Mouse (Mus musculus) kidney, postnatal 0 days (tissue): ENCODE results near the gene Ints7. TPM values are rescaled to one million over a fixed set of nuclear protein-coding genes. Genes with fewer than 3 reads are reported as not detected.

Source experiments
- ATAC-seq: fragments of 200-750 bp; cut with Nextera tagmentation; replicated peaks from 2 replicates; pipeline ENCODE4 v1.8.0; 2017; ENCODE audit warnings: low read depth, moderate number of reproducible peaks, moderate TSS enrichment, moderate library complexity; ENCODE audit not compliant: low FRiP score
- DNase-seq: peaks from one replicate; pipeline ENCODE4 v3.0.0-alpha.2; 2016; ENCODE audit warnings: low spot score
- H3K27ac ChIP-seq: fragments of 300-500 bp; sonication (generic); 2 replicates; pipeline ENCODE4 v1.5.1; 2014; ENCODE audit warnings: mild to moderate bottlenecking
- H3K27me3 ChIP-seq: fragments of 300-500 bp; sonication (generic); 2 replicates; pipeline ENCODE4 v1.6.1; 2014; ENCODE audit warnings: low read length, mixed read lengths; ENCODE audit not compliant: insufficient read depth
- H3K36me3 ChIP-seq: fragments of 300-500 bp; sonication (generic); 2 replicates; pipeline ENCODE4 v1.6.1; 2014; ENCODE audit warnings: low read length, mixed read lengths; ENCODE audit not compliant: insufficient read depth
- H3K4me1 ChIP-seq: fragments of 300-500 bp; sonication (generic); replicated peaks from 2 replicates; pipeline ENCODE4 v1.6.1; 2014; ENCODE audit warnings: antibody characterized with exemption, low read length, mixed read lengths; ENCODE audit not compliant: insufficient read depth
- H3K4me2 ChIP-seq: fragments of 300-500 bp; sonication (generic); 2 replicates; pipeline ENCODE4 v1.6.1; 2014; ENCODE audit warnings: mild to moderate bottlenecking, low read length, moderate library complexity, mixed read lengths
- H3K4me3 ChIP-seq: fragments of 300-500 bp; sonication (generic); replicated peaks from 2 replicates; pipeline ENCODE4 v1.5.1; 2014; ENCODE audit warnings: low read depth, low read length
- H3K9ac ChIP-seq: fragments of 300-500 bp; sonication (generic); 2 replicates; pipeline ENCODE4 v1.6.1; 2014; ENCODE audit warnings: low read depth, low read length
- H3K9me3 ChIP-seq: fragments of 300-500 bp; sonication (generic); replicated peaks from 2 replicates; pipeline ENCODE4 v1.6.1; 2016; ENCODE audit warnings: low read length, inconsistent platforms, mixed read lengths
- CTCF ChIP-seq: IDR thresholded peaks from 2 replicates; pipeline ENCODE4 v1.5.1; 2016; ENCODE audit warnings: antibody characterized with exemption, low read depth, mild to moderate bottlenecking, moderate library complexity
- WGBS: fragments of 180-500 bp; shearing (Covaris S2); extraction: QIAGEN DNeasy Blood & Tissue Kit; methylation state at CpG from one replicate; pipeline ENCODE4 v1.1.7; 2014; 5-methylcytosine and 5-hydroxymethylcytosine counted together
- polyA plus RNA-seq: library from polyadenylated mRNA; unstranded; fragments of >200 nt; fragmentation: Nextera tagmentation; extraction: Ambion mirVana; gene quantifications from 2 replicates; pipeline ENCODE4 v1.2.1, GENCODE M21; 2015

Ints7 gene
- polyA plus RNA-seq, 1 experiment from 2014 or later = 31.7 TPM

DNA sequence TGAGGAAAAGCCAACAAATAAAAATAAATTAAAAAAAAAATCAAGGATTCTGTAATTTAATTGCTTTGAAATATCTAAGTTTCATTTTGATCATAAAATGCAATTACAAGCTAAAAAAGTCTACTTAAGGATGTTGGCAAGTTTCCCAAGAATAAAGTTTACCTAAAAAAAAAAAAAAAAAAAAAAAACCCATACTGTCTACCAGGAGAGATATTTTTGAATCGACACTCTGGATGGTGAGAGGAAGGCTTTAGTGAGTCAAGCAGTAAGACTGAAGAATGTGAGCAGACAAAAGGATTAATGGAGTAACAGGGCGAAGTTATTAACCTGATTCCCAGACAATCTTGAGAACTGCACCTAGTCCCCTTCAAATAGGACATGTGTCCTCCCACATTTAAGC, 35.1 kb upstream of the Ints7 start:
- Histone ChIP-seq H3K4me3 (no peak overlapping the region), H3K9ac (no peak overlapping the region), H3K4me2 (no peak overlapping the region), H3K27ac (no peak overlapping the region), H3K9me3 (no peaks in the 10 kb centered on the region), H3K27me3 (no peaks in the 10 kb centered on the region), H3K36me3 (peaks cover 10% of the 10 kb centered on the region; the same call in 1 of the 2 replicates), H3K4me1 (no peaks in the 10 kb centered on the region)
- DNase-seq = no peak
- WGBS = 84% methylated on average over 2 of the region's 2 CpGs
- no peak for ATAC-seq
- TF ChIP-seq CTCF = no peak

DNA sequence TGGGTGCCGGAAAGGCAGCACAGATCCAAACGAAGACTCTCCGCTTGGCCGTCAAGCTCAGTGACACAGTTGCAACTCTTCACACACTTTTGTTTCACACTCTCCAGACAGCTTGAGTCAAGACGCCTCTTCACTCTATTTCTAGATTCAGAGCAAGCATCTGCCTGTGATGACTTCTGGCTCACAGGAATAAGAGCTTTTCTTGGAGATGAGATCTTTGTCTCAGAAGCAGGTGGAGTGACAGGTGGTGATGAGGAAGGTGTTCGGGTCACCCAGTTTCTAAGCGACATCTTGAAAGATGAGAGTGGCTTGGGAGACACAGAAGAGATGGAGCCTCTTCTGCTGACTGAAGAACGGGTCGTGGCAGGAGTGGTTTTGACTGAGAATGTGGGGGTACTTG, 34.4 kb upstream of the Ints7 start:
- Histone ChIP-seq H3K27ac (no peak overlapping the region), H3K4me1 (no peaks in the 10 kb centered on the region), H3K4me3 (no peak overlapping the region), H3K36me3 (peaks cover 13% of the 10 kb centered on the region; the same call in 1 of the 2 replicates), H3K27me3 (no peaks in the 10 kb centered on the region), H3K4me2 (no peak overlapping the region), H3K9me3 (no peaks in the 10 kb centered on the region), H3K9ac (no peak overlapping the region)
- TF ChIP-seq CTCF = no peak
- WGBS = 91% methylated on average over 9 of the region's 9 CpGs
- ATAC-seq = no peak
- no peak for DNase-seq

DNA sequence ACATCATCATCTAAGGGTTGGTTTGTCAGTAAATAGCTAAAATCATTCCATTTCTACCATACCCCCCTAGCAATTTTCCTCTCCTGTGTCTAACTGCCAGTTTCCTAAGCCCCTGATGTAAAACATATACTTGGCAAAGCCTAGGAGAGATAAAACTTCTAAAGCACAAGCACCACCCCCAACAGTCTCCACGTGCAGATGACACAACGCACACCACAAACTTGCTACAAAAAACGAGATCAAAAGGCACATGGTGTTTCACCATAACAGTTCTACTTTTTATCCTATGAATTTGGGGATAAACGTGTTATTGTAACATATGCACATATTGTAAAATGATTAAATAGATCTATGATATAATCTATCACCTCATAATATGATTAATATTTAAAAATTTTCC, 33.8 kb upstream of the Ints7 start:
- Histone ChIP-seq H3K27me3 (no peaks in the 10 kb centered on the region), H3K27ac (no peak overlapping the region), H3K4me3 (no peak overlapping the region), H3K36me3 (peaks cover 17% of the 10 kb centered on the region; the same call in 1 of the 2 replicates), H3K9me3 (no peaks in the 10 kb centered on the region), H3K4me1 (no peaks in the 10 kb centered on the region), H3K9ac (no peak overlapping the region), H3K4me2 (no peak overlapping the region)
- ATAC-seq (no peak), DNase-seq (no peak)
- no peak for TF ChIP-seq CTCF
- 82% methylated on average over 4 of the region's 4 CpGs for WGBS

DNA sequence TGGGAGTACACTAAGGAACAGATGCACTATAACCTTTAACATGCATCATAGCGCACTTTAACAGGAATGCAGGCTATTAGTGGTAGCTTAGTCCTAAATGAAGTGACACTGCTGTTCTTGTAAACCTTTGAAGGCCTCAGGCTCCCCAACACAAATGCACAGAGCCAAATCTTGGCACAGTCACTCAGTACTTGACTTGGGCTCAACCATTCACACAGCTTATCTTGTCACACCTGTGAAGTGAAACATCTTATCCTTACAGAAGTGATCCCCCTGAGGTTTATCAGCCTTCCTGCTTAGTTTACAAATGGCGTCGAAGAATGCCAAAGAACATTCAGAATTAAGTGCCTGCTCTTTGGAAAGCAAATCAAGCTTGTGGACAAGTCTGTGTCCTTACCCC, 31.7 kb upstream of the Ints7 start:
- ATAC-seq = no peak
- H3K36me3 ChIP-seq = peaks cover 29% of the 10 kb centered on the region
- 89% methylated on average over 3 of the region's 3 CpGs for WGBS

DNA sequence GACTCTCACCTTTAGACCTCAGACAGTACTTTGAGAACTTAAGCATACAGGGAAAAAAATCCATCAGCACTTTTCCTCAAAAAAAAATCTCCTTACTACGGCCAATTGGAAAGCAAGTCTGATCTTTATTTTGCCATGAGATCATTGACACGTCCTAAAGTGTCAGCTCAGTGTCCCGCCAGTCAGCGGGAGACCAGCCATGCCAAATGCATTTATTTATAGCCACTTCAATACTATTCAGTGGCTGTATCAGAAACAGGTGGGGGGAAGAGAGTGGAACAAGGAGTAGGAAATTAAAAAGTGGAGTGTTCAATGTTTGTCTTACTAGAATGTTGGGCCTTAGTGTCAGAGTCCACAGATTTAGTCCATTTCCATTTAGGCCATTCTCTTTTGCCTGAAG, 24.6 kb upstream of the Ints7 start:
- Histone ChIP-seq H3K36me3 (peaks cover 20% of the 10 kb centered on the region), H3K4me3 (no peak overlapping the region), H3K9me3 (no peaks in the 10 kb centered on the region), H3K4me2 (no peak overlapping the region), H3K27ac (no peak overlapping the region), H3K4me1 (no peaks in the 10 kb centered on the region), H3K27me3 (no peaks in the 10 kb centered on the region), H3K9ac (no peak overlapping the region)
- no peak for TF ChIP-seq CTCF
- no peak for ATAC-seq
- no peak for DNase-seq
- WGBS = 90% methylated on average over 4 of the region's 4 CpGs

More for the DNA sequence above, 31.7 kb upstream of the Ints7 start:
- Histone ChIP-seq H3K9me3 (no peaks in the 10 kb centered on the region), H3K9ac (no peak overlapping the region), H3K4me2 (no peak overlapping the region), H3K27ac (no peak overlapping the region), H3K27me3 (no peaks in the 10 kb centered on the region), H3K4me1 (no peaks in the 10 kb centered on the region), H3K4me3 (no peak overlapping the region)
- DNase-seq = no peak
- no peak for TF ChIP-seq CTCF

DNA sequence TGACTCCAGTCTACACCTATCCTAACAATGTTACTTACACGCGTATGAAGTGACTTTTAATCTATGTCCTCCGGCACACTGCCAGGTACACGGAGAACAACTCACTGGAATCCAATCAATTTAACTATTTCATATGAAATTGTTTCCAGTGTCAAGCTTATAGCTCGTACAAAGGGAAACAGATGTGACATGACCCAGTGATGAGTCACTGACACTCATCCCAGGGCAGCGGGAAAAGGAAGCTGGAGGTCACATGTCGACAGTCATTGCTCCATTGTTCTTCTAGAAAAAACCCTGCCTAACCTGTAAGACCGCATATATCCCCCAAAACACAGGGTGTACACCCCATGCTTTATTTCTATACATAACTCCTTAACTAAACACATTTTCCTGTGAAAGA, 18.3 kb upstream of the Ints7 start:
- Histone ChIP-seq H3K27me3 (no peaks in the 10 kb centered on the region), H3K4me2 (no peak overlapping the region), H3K4me1 (no peaks in the 10 kb centered on the region), H3K9me3 (no peaks in the 10 kb centered on the region), H3K27ac (no peak overlapping the region), H3K4me3 (no peak overlapping the region), H3K36me3 (peaks cover 12% of the 10 kb centered on the region), H3K9ac (no peak overlapping the region)
- DNase-seq (peak; percentile 36), ATAC-seq (no peak)
- 71% methylated on average over 8 of the region's 8 CpGs for WGBS
- no peak for TF ChIP-seq CTCF

DNA sequence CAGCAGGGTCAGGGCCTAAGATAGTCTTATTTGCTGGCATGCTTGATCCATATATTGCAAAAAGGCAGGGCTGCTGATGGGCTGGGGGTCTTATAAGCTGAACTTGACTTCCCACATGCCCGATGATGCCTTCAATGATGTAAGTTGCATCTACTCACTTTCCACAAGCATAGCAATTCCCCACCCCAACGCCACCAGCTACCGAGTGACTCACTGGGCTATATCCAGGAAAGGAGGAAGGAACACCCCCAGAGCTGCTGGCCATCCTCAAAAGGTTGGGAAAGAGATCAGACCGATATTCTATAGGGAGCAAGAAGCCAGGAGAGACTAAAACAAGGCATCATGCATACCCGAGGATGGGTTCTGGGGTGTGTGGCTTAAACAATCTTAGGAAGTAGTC, 15.7 kb upstream of the Ints7 start:
- no peaks in the 10 kb centered on the region for H3K4me1 ChIP-seq
- DNase-seq = peak; percentile 18

More for the DNA sequence above, 15.7 kb upstream of the Ints7 start:
- H3K36me3 ChIP-seq = peaks cover 12% of the 10 kb centered on the region
- TF ChIP-seq CTCF = no peak
- ATAC-seq = no peak
- no peak overlapping the region for H3K4me3 ChIP-seq
- H3K4me2 ChIP-seq = no peak overlapping the region
- WGBS = 83% methylated on average over 5 of the region's 5 CpGs
- H3K27me3 ChIP-seq = no peaks in the 10 kb centered on the region
- no peak overlapping the region for H3K9ac ChIP-seq
- no peaks in the 10 kb centered on the region for H3K9me3 ChIP-seq
- H3K27ac ChIP-seq = no peak overlapping the region
